Mouse (Mus musculus) left cerebral cortex, postnatal 14 days (tissue): ENCODE measurements around the gene Poglut1. TPM values are rescaled to one million over a fixed set of nuclear protein-coding genes. Genes with fewer than 3 reads are reported as not detected.

Experiments used
- DNase-seq, 2 experiments: peaks; one replicate each; pipeline ENCODE4 v3.0.0; 2021 to 2022; ENCODE audit warnings: low spot score in 2 of 2, mixed read lengths in 1 of 2
- intact Hi-C: fragments of 180-260 bp; cut with DNase I; formaldehyde crosslinking; loops from one replicate; pipeline ENCODE4 v1.15.1; 2025
- total RNA-seq, 2 experiments: library from RNA; stranded (reverse); gene quantifications; 2 replicates each; pipeline ENCODE4 v1.2.3; 2021

Poglut1 gene
- total RNA-seq, 2 experiments from 2014 or later, result 37.1 to 43.1 TPM

- no peak for DNase-seq
- intact Hi-C loops, result no loop called here
These were observed 5.9 kb upstream of the Poglut1 start for GRCm38 (mm10) chr16:38555988-38556387.

- DNase-seq, result no peak
- intact Hi-C loops, result no loop called here
These were observed 2.1 kb downstream of the Poglut1 start for GRCm38 (mm10) chr16:38548000-38548399.

- no peak for DNase-seq
- intact Hi-C loops, result loop anchor here (10.0 kb wide), 1 partner anchor 276 kb away; no protein-coding TSS in a partner anchor
These were observed 11.2 kb downstream of the Poglut1 start for GRCm38 (mm10) chr16:38538716-38539380.

GRCm38 (mm10) chr16:38536544-38537146 is 13.4 kb downstream of the Poglut1 start:
- intact Hi-C loops, result loop anchor here (10.0 kb wide), 1 partner anchor 278 kb away; no protein-coding TSS in a partner anchor

GRCm38 (mm10) chr16:38526264-38526663 is 23.8 kb downstream of the Poglut1 start:
- intact Hi-C loops, result no loop called here
- no peak for DNase-seq

More at GRCm38 (mm10) chr16:38536544-38537146, 13.4 kb downstream of the Poglut1 start:
- peak; percentile 81 to 82 for DNase-seq

- peak; percentile 95 to 96 for DNase-seq
- intact Hi-C loops, result no loop called here
These were observed 27.7 kb downstream of the Poglut1 start, which contains the start of gene Timmdc1 for GRCm38 (mm10) chr16:38522129-38523084. TSS of gene Timmdc1 (minus strand) at chr16:38522663.

- intact Hi-C loops, result no loop called here
- DNase-seq, result no peak
These were observed 28.7 kb downstream of the Poglut1 start for GRCm38 (mm10) chr16:38521211-38521987.

GRCm38 (mm10) chr16:38519140-38519539 is 30.9 kb downstream of the Poglut1 start:
- intact Hi-C loops, result no loop called here
- no peak for DNase-seq

GRCm38 (mm10) chr16:38510846-38511245 is 39.2 kb downstream of the Poglut1 start:
- intact Hi-C loops, result no loop called here
- DNase-seq, result no peak

GRCm38 (mm10) chr16:38506041-38506634 is 43.9 kb downstream of the Poglut1 start:
- DNase-seq, result peak; percentile 80 to 83
- intact Hi-C loops, result loop anchor here (2.0 to 10.0 kb wide), 2 partner anchors 159 to 531 kb away; partner anchors contain the start of genes Cox17 and Gm21987

- intact Hi-C loops, result loop anchor here (10.0 kb wide), 1 partner anchor 529 kb away; no protein-coding TSS in a partner anchor
- DNase-seq, result no peak
These were observed 46.5 kb downstream of the Poglut1 start for GRCm38 (mm10) chr16:38503528-38503927.

GRCm38 (mm10) chr16:38502469-38502868 is 47.6 kb downstream of the Poglut1 start:
- intact Hi-C loops, result loop anchor here (10.0 kb wide), 1 partner anchor 528 kb away; no protein-coding TSS in a partner anchor
- no peak for DNase-seq

- no peak for DNase-seq
- intact Hi-C loops, result no loop called here
These were observed 53.4 kb downstream of the Poglut1 start for GRCm38 (mm10) chr16:38496604-38497140.

GRCm38 (mm10) chr16:38493890-38494289 is 56.2 kb downstream of the Poglut1 start:
- peak in 1 of 2 experiments; percentile 28 for DNase-seq
- intact Hi-C loops, result no loop called here

GRCm38 (mm10) chr16:38492551-38492950 is 57.5 kb downstream of the Poglut1 start:
- DNase-seq, result no peak
- intact Hi-C loops, result no loop called here

GRCm38 (mm10) chr16:38483582-38484309 is 66.3 kb downstream of the Poglut1 start:
- intact Hi-C loops, result loop anchor here (5.0 to 10.0 kb wide), 2 partner anchors 109 to 136 kb away; partner anchors contain the start of genes Cox17 and Gm21987
- no peak for DNase-seq
